Mouse (Mus musculus) forebrain, embryonic 10.5 days (tissue): ENCODE data around the gene Man2a2. TPM values are rescaled to one million over a fixed set of nuclear protein-coding genes. Genes with fewer than 3 reads are reported as not detected.

Experiments
- DNase-seq: peaks from one replicate; pipeline ENCODE4 v3.0.0-alpha.2; 2017; ENCODE audit warnings: low spot score; ENCODE audit errors: extremely low spot score
- H3K27ac ChIP-seq: fragments of 300-500 bp; sonication (generic); 2 replicates; pipeline ENCODE4 v1.5.1; 2016; ENCODE audit warnings: mild to moderate bottlenecking
- H3K27me3 ChIP-seq: fragments of 300-500 bp; sonication (generic); 2 replicates; pipeline ENCODE4 v1.6.1; 2016; ENCODE audit warnings: mild to moderate bottlenecking; ENCODE audit not compliant: poor library complexity, severe bottlenecking
- H3K36me3 ChIP-seq: fragments of 300-500 bp; sonication (generic); replicated peaks from 2 replicates; pipeline ENCODE4 v1.6.1; 2016; ENCODE audit warnings: mild to moderate bottlenecking, moderate library complexity
- H3K4me1 ChIP-seq: fragments of 300-500 bp; sonication (generic); 2 replicates; pipeline ENCODE4 v1.6.1; 2016
- H3K4me3 ChIP-seq: fragments of 300-500 bp; sonication (generic); 2 replicates; pipeline ENCODE4 v1.5.1; 2016; ENCODE audit warnings: mild to moderate bottlenecking, moderate library complexity
- H3K9me3 ChIP-seq: fragments of 300-500 bp; sonication (generic); 2 replicates; pipeline ENCODE4 v1.6.1; 2016; ENCODE audit warnings: mild to moderate bottlenecking, moderate library complexity
- WGBS: fragments of 180-500 bp; shearing (Covaris S2); methylation state at CpG from one replicate; pipeline ENCODE4 v1.1.7; 2016; 5-methylcytosine and 5-hydroxymethylcytosine counted together
- polyA plus RNA-seq: library from polyadenylated mRNA; unstranded; fragments of >200 nt; fragmentation: Nextera tagmentation; extraction: Ambion mirVana; gene quantifications from 2 replicates; pipeline ENCODE4 v1.2.1, GENCODE M21; 2016

The Man2a2 gene
- polyA plus RNA-seq = 17.0 and 17.8 TPM in 2 replicates

DNA sequence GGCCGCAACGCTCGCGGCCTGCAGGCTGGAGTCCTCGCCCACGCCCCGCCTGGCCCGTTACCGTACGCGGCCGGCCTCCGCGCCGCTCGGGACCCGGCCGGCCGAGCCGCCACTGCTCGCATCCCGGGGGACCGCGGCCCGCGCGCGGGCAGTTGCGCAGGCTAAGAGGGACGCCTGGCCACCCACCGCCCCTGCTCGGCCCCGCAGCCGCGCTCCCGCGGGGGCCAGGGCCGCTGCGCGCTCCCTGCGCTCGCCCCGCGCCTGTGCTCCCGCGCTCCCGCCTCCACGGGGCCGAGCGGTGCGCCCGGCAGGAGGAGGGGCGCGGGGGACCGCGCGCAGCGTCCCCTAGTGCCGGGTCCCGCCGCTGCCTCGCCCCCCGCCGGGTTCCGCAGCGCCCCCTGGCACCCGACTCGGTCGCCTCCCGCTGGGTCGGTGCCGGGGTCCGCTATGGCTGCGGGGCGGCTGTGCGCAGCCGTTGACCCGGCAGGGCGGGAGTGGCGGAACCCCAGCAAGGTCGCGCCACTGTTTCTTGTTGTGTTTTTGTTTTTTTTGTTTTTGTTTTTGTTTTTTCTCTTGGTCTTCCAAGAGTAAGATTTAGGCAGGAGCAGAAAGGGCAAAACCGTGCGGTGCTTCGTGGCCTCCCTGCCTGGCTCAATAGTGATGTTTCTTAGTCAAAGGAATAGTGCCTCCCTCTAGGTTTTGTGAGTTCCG lies at the start of gene Man2a2:
Gene Man2a2 (minus strand): TSS at position 335 of the 711 bp plus-strand sequence.
- Histone ChIP-seq H3K4me1 (peaks cover 27% of the 10 kb centered on the region), H3K27me3 (no peaks in the 10 kb centered on the region), H3K27ac (peak within 1 kb of the TSS; percentile 94), H3K4me3 (peak within 1 kb of the TSS; percentile 97), H3K36me3 (peaks cover 28% of the 10 kb centered on the region), H3K9me3 (no peaks in the 10 kb centered on the region)
- DNase-seq = peak; percentile 54
- WGBS = under 1% methylated on average over 82 of the region's 86 CpGs

DNA sequence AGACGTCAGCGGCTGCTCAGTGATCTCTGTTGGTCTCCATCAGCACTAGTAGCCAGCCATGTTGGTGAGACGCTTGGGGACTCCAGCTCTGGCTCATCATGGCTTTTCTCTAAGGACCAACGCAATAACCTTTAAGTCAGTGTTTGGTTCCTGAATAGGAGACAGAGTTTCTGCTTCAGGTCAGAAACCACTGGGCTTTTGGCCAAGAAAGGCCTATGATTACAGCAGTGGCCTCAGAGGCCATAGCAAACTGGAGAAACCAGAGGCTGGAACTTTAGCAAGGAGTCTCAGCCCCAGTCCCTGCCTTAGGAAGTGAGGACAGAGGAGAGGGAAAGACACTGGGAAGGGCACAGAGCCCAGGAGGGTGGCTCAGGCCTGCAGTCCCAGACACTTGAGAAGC lies 49.4 kb upstream of the Man2a2 start:
- no peaks in the 10 kb centered on the region; the same call in 1 of the 2 replicates for H3K27me3 ChIP-seq
- no peak for DNase-seq
- H3K4me1 ChIP-seq = peaks cover 9% of the 10 kb centered on the region
- H3K9me3 ChIP-seq = no peaks in the 10 kb centered on the region
- no peak overlapping the region for H3K4me3 ChIP-seq
- H3K27ac ChIP-seq = no peak overlapping the region
- 89% methylated on average over 4 of the region's 4 CpGs for WGBS
- H3K36me3 ChIP-seq = no peaks in the 10 kb centered on the region

GRCm38 (mm10) chr7:80419278-80419677 lies 48.1 kb upstream of the Man2a2 start:
- H3K27ac ChIP-seq = no peak overlapping the region
- peaks cover 9% of the 10 kb centered on the region for H3K4me1 ChIP-seq
- WGBS = 79% methylated on average over 3 of the region's 3 CpGs
- no peaks in the 10 kb centered on the region; the same call in 1 of the 2 replicates for H3K27me3 ChIP-seq
- no peaks in the 10 kb centered on the region for H3K9me3 ChIP-seq
- H3K36me3 ChIP-seq = no peaks in the 10 kb centered on the region
- no peak overlapping the region for H3K4me3 ChIP-seq
- DNase-seq = no peak

DNA sequence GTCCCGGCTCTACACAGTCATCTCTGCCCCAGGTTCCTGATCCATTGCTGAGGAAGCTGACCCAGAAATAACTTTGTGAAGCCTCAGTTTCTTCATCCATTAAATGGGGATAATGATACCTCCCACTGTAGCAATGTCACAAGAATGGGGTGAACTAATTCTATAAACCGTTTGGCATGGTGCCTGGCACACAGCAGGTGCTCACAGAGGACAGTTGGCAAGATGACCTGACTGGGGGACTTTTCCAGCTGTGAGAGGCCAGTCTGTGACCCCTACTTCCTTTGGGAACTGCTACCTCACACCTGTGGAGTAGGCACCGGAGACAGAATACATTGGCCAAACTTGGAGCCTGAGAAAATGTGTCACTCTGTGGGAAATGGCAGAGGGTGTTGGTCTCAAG lies 46.9 kb upstream of the Man2a2 start:
- WGBS = 87% methylated on average over 3 of the region's 3 CpGs
- H3K4me3 ChIP-seq = no peak overlapping the region
- H3K27ac ChIP-seq = no peak overlapping the region
- H3K27me3 ChIP-seq = no peaks in the 10 kb centered on the region; the same call in 1 of the 2 replicates
- no peaks in the 10 kb centered on the region for H3K9me3 ChIP-seq
- DNase-seq = no peak
- no peaks in the 10 kb centered on the region for H3K36me3 ChIP-seq
- H3K4me1 ChIP-seq = peaks cover 5% of the 10 kb centered on the region

GRCm38 (mm10) chr7:80417601-80418000 lies 46.4 kb upstream of the Man2a2 start:
- Histone ChIP-seq H3K27me3 (no peaks in the 10 kb centered on the region; the same call in 1 of the 2 replicates), H3K4me3 (no peak overlapping the region), H3K4me1 (peaks cover 1% of the 10 kb centered on the region; the same call in 1 of the 2 replicates), H3K36me3 (no peaks in the 10 kb centered on the region), H3K9me3 (no peaks in the 10 kb centered on the region), H3K27ac (no peak overlapping the region)
- no peak for DNase-seq

DNA sequence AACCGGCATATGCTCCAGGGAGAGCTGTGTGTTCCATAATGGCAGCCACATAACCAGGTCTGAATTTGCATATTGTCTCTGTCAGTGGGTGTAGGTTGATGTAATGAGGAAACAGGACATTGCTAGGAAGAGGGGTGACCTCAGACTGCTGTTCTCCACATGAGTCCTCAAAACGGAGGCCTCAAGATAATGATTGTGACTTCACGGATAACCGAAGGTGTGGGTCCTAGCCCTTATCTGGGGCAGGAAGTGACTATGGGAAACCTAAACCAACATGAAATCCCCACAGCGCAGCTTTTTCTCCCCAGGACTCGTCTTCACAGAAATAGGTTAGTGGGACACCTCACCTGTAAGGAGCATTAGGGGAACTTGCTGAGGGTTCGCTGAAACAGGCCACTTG lies 45.8 kb upstream of the Man2a2 start:
- Histone ChIP-seq H3K4me3 (no peak overlapping the region), H3K27me3 (no peaks in the 10 kb centered on the region), H3K36me3 (no peaks in the 10 kb centered on the region), H3K27ac (no peak overlapping the region), H3K4me1 (0 out of 2 replicates have a peak, but pooled peaks cover 5% of the 10 kb centered on the region), H3K9me3 (no peaks in the 10 kb centered on the region)
- 93% methylated on average over 7 of the region's 7 CpGs for WGBS
- DNase-seq = no peak

DNA sequence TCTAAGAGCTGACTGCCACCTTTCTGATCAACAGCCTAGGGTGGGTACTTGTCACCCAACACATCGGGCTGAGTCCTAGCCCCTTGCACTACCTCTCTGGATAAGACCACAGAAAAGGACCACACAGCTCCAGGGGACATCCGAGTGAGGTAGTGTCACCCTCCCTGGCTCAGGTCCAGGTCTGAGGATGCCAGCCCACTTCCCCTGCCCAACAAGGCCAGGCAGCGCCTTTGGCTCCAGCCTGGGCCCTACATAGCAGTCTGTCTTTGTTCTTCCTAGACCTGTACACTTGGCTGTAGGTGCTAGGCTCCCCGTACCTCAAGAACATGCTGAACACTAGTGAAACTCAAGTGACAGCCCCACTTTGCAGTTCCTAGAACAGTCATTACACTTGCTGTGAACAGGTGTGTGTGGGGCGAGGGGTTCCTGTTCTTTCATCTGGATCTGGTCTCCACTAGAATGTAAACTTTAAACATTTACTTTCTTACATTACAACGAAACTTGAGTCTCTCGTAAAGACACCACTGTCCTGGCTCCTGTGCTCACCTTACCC lies 43.2 kb upstream of the Man2a2 start:
- H3K4me3 ChIP-seq = no peak overlapping the region
- WGBS = 89% methylated on average over 7 of the region's 7 CpGs
- H3K36me3 ChIP-seq = no peaks in the 10 kb centered on the region
- DNase-seq = no peak
- no peaks in the 10 kb centered on the region for H3K9me3 ChIP-seq
- no peak overlapping the region for H3K27ac ChIP-seq
- 0 out of 2 replicates have a peak, but pooled peaks cover 6% of the 10 kb centered on the region for H3K4me1 ChIP-seq
- H3K27me3 ChIP-seq = no peaks in the 10 kb centered on the region

DNA sequence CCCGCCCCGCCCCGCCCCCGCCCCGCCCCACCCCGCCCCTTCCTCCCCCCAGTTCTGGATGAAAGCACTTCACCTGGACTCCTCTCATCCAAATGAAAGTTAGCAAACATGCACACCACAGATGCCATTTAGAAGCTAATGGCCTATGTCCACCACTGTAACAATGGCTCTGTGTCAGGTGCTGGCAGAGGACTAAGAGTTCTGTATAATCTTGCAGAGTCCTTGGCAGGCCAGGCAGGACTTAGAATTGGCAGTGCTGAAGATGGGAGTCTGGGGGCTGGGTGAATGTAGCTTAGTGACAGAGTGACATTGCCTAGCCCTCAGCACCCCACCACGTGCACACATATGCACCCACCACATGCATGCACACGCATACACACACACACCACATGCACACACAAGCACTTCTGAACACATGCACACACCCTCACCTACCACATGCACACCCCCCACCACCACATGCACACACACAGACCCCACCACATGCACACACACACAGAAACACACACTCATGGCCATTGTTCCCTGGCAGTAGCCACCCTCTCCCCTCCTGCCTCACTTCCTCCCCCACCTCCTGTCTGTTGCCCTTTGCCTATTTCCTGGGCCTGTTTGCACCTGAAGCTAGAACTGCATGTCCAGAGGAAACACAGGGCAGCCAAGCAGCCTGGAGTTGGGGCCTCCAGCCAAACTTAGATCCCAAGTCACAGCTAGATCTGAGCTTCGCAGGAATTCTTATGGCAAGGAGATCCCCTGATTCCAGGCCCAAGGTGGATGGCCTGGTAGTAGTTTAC lies 42.5 kb upstream of the Man2a2 start:
- no peak overlapping the region for H3K27ac ChIP-seq
- H3K4me1 ChIP-seq = 0 out of 2 replicates have a peak, but pooled peaks cover 6% of the 10 kb centered on the region
- no peaks in the 10 kb centered on the region for H3K9me3 ChIP-seq
- 74% methylated on average over 9 of the region's 9 CpGs for WGBS
- H3K4me3 ChIP-seq = no peak overlapping the region
- no peak for DNase-seq
- no peaks in the 10 kb centered on the region for H3K27me3 ChIP-seq
- no peaks in the 10 kb centered on the region for H3K36me3 ChIP-seq

DNA sequence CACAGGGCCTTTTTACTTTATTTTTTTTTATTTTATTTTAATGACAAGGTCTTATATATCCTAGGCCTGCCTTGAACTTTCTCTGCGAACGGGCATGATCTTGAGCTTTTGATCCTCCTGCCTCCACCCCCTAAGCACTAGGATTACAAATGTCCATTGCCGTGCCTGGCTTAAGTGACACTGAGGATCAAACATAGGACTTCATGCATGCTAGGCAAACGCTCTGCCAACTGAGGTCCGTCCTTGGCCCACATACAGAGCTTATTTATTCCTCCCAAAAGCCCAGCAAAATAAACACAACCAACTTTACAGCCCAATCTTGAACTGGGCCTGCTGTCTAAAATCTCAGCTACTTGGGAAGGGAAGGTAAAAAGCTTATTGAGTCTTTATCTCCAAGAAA lies 41.6 kb upstream of the Man2a2 start:
- no peak for DNase-seq
- H3K36me3 ChIP-seq = no peaks in the 10 kb centered on the region
- H3K27me3 ChIP-seq = no peaks in the 10 kb centered on the region
- 82% methylated on average over 5 of the region's 5 CpGs for WGBS
- H3K9me3 ChIP-seq = no peaks in the 10 kb centered on the region
- H3K4me3 ChIP-seq = no peak overlapping the region
- H3K4me1 ChIP-seq = 0 out of 2 replicates have a peak, but pooled peaks cover 6% of the 10 kb centered on the region
- H3K27ac ChIP-seq = no peak overlapping the region

- DNase-seq = no peak
- Histone ChIP-seq H3K27ac (no peak overlapping the region), H3K4me3 (no peak overlapping the region), H3K27me3 (no peaks in the 10 kb centered on the region), H3K36me3 (no peaks in the 10 kb centered on the region), H3K4me1 (0 out of 2 replicates have a peak, but pooled peaks cover 6% of the 10 kb centered on the region), H3K9me3 (no peaks in the 10 kb centered on the region)
- WGBS = 78% methylated on average over 10 of the region's 10 CpGs
Measured at GRCm38 (mm10) chr7:80412279-80412678, 41.1 kb upstream of the Man2a2 start.

- 83% methylated on average over 9 of the region's 9 CpGs for WGBS
Measured at GRCm38 (mm10) chr7:80410380-80410779, 39.2 kb upstream of the Man2a2 start.

GRCm38 (mm10) chr7:80407712-80408111 lies 36.5 kb upstream of the Man2a2 start:
- Histone ChIP-seq H3K9me3 (no peaks in the 10 kb centered on the region), H3K4me1 (peaks cover 12% of the 10 kb centered on the region; the same call in 1 of the 2 replicates), H3K4me3 (no peak overlapping the region), H3K27ac (no peak overlapping the region), H3K27me3 (peaks cover 31% of the 10 kb centered on the region), H3K36me3 (no peaks in the 10 kb centered on the region)
- no peak for DNase-seq
- WGBS = 76% methylated on average over 9 of the region's 9 CpGs

More at GRCm38 (mm10) chr7:80410380-80410779, 39.2 kb upstream of the Man2a2 start:
- Histone ChIP-seq H3K27ac (no peak overlapping the region), H3K36me3 (no peaks in the 10 kb centered on the region), H3K27me3 (peaks cover 9% of the 10 kb centered on the region), H3K4me1 (0 out of 2 replicates have a peak, but pooled peaks cover 6% of the 10 kb centered on the region), H3K9me3 (no peaks in the 10 kb centered on the region), H3K4me3 (no peak overlapping the region)
- DNase-seq = no peak
